Mouse (Mus musculus) liver, embryonic 11.5 days (tissue): ENCODE data around the gene Psrc1. TPM values are rescaled to one million over a fixed set of nuclear protein-coding genes. Genes with fewer than 3 reads are reported as not detected.
A peak's percentile ranks its signal among the peaks of the same experiment; 100 is the strongest.

Source experiments
- ATAC-seq: fragments of 200-750 bp; cut with Nextera tagmentation; replicated peaks from 2 replicates; pipeline ENCODE4 v1.8.0; 2017; ENCODE audit warnings: moderate number of reproducible peaks, mild to moderate bottlenecking, moderate TSS enrichment, moderate library complexity; ENCODE audit not compliant: low FRiP score
- DNase-seq: peaks from one replicate; pipeline ENCODE4 v3.0.0-alpha.2; 2017; ENCODE audit warnings: low spot score
- H3K27ac ChIP-seq: fragments of 300-500 bp; sonication (generic); 2 replicates; pipeline ENCODE4 v1.5.1; 2014; ENCODE audit warnings: mild to moderate bottlenecking, low read depth, low read length, control low read depth
- H3K27me3 ChIP-seq: fragments of 300-500 bp; sonication (generic); replicated peaks from 2 replicates; pipeline ENCODE4 v1.6.1; 2014; ENCODE audit warnings: low read length, mixed read lengths; ENCODE audit not compliant: control insufficient read depth, insufficient read depth
- H3K36me3 ChIP-seq: fragments of 300-500 bp; sonication (generic); 2 replicates; pipeline ENCODE4 v1.6.1; 2014; ENCODE audit warnings: mild to moderate bottlenecking, low read length, moderate library complexity, mixed read lengths; ENCODE audit not compliant: control insufficient read depth, insufficient read depth
- H3K4me1 ChIP-seq: fragments of 300-500 bp; sonication (generic); replicated peaks from 2 replicates; pipeline ENCODE4 v1.6.1; 2014; ENCODE audit warnings: low read length, mixed read lengths; ENCODE audit not compliant: control insufficient read depth, insufficient read depth
- H3K4me2 ChIP-seq: fragments of 300-500 bp; sonication (generic); 2 replicates; pipeline ENCODE4 v1.6.1; 2014; ENCODE audit warnings: mild to moderate bottlenecking, control low read depth, moderate library complexity
- H3K4me3 ChIP-seq: fragments of 300-500 bp; sonication (generic); 2 replicates; pipeline ENCODE4 v1.5.1; 2014; ENCODE audit warnings: low read depth, low read length, control low read depth
- H3K9ac ChIP-seq: fragments of 300-500 bp; sonication (generic); 2 replicates; pipeline ENCODE4 v1.6.1; 2014; ENCODE audit warnings: low read depth, low read length, control low read depth
- H3K9me3 ChIP-seq: fragments of 300-500 bp; sonication (generic); 2 replicates; pipeline ENCODE4 v1.6.1; 2016; ENCODE audit warnings: low read length, inconsistent platforms, mixed read lengths; ENCODE audit not compliant: control insufficient read depth
- WGBS: fragments of 180-500 bp; shearing (Covaris S2); extraction: QIAGEN DNeasy Blood & Tissue Kit; methylation state at CpG from one replicate; pipeline ENCODE4 v1.1.7; 2014; 5-methylcytosine and 5-hydroxymethylcytosine counted together
- polyA plus RNA-seq: library from polyadenylated mRNA; unstranded; fragments of >200 nt; fragmentation: Nextera tagmentation; extraction: Ambion mirVana; gene quantifications from 2 replicates; pipeline ENCODE4 v1.2.1, GENCODE M21; 2014

Psrc1 gene
- polyA plus RNA-seq, 1 experiment from 2014 or later: 33.2 TPM

DNA sequence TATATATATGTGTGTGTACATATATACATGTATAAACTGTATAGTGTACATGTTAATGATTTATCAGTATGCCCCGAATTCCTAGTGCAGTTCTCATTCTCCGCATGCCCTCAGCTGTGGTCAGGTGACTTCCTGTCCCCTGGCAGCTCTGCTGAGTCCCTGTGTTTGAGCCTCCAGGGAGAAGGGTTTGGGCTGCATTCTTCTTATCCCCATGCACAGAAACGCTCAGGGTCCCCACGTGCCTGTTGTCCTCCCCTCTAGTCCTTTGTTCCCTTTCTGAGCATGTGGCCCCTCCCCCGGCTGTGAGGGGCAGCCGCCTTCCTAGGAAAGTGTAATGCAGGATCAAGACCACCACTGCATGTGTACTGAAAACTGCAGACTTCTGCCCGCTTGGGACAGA lies 22.7 kb upstream of the Psrc1 start:
- ATAC-seq: no peak
- DNase-seq: peak; percentile 40

GRCm38 (mm10) chr3:108363626-108364025 lies 20.0 kb upstream of the Psrc1 start:
- H3K27ac ChIP-seq: no peak overlapping the region

More for the DNA sequence above, 22.7 kb upstream of the Psrc1 start:
- Histone ChIP-seq H3K4me1 (peaks cover 16% of the 10 kb centered on the region; the same call in 1 of the 2 replicates), H3K9ac (no peak overlapping the region), H3K27me3 (no peaks in the 10 kb centered on the region), H3K4me2 (no peak overlapping the region), H3K9me3 (no peaks in the 10 kb centered on the region), H3K36me3 (peaks cover 4% of the 10 kb centered on the region; the same call in 1 of the 2 replicates), H3K4me3 (no peak overlapping the region), H3K27ac (no peak overlapping the region)
- 25% methylated on average over 7 of the region's 7 CpGs for WGBS

GRCm38 (mm10) chr3:108364270-108364995 lies 19.2 kb upstream of the Psrc1 start, which contains the start of gene Mybphl:
Gene Mybphl, plus strand, starts transcription at chr3:108364911.
- no peak within 1 kb of the TSS for H3K9ac ChIP-seq
- 56% methylated on average over 9 of the region's 9 CpGs for WGBS
- no peaks in the 10 kb centered on the region for H3K27me3 ChIP-seq
- H3K27ac ChIP-seq: no peak within 1 kb of the TSS
- H3K36me3 ChIP-seq: no peaks in the 10 kb centered on the region
- ATAC-seq (no peak), DNase-seq (no peak)
- peaks cover 22% of the 10 kb centered on the region for H3K4me1 ChIP-seq
- H3K4me2 ChIP-seq: no peak within 1 kb of the TSS
- no peaks in the 10 kb centered on the region for H3K9me3 ChIP-seq
- H3K4me3 ChIP-seq: no peak within 1 kb of the TSS

More at GRCm38 (mm10) chr3:108363626-108364025, 20.0 kb upstream of the Psrc1 start:
- Histone ChIP-seq H3K36me3 (no peaks in the 10 kb centered on the region), H3K9ac (no peak overlapping the region), H3K9me3 (no peaks in the 10 kb centered on the region), H3K4me2 (no peak overlapping the region), H3K4me3 (no peak overlapping the region), H3K4me1 (peaks cover 21% of the 10 kb centered on the region), H3K27me3 (no peaks in the 10 kb centered on the region)
- DNase-seq (no peak), ATAC-seq (no peak)
- WGBS: 50% methylated on average over 3 of the region's 3 CpGs

DNA sequence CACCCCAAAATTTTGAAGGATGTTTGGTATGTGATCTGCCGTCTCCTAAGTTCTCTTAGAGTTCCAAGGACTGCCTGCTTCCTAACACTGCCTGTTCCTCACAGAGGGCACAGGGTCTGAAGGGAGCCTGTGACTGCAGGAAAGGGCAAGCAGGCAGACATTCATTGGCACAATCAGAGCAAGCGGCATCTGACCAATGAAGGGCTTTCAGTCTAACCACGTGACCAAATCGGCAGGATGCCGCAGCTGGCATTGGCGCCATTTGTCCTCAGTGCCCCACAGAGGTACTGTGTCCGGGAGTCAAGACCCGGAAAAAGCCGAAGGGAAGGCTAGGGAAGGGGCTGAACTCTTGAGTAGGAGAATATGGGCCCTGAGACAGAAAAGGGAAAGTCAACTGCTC lies 16.5 kb upstream of the Psrc1 start:
- no peak overlapping the region for H3K9ac ChIP-seq
- no peak overlapping the region for H3K4me3 ChIP-seq
- 0 out of 2 replicates have a peak overlapping the region, but pooled peaks have one; percentile 14 for H3K4me2 ChIP-seq
- no peaks in the 10 kb centered on the region for H3K27me3 ChIP-seq
- WGBS: 57% methylated on average over 9 of the region's 9 CpGs
- no peaks in the 10 kb centered on the region for H3K36me3 ChIP-seq
- H3K4me1 ChIP-seq: peaks cover 15% of the 10 kb centered on the region
- ATAC-seq: no peak
- H3K9me3 ChIP-seq: no peaks in the 10 kb centered on the region
- no peak for DNase-seq
- no peak overlapping the region for H3K27ac ChIP-seq

GRCm38 (mm10) chr3:108367828-108368227 lies 15.8 kb upstream of the Psrc1 start:
- no peak overlapping the region for H3K27ac ChIP-seq
- no peak overlapping the region for H3K4me3 ChIP-seq
- H3K9ac ChIP-seq: no peak overlapping the region
- H3K9me3 ChIP-seq: no peaks in the 10 kb centered on the region
- H3K27me3 ChIP-seq: no peaks in the 10 kb centered on the region
- H3K4me2 ChIP-seq: no peak overlapping the region
- 71% methylated on average over 3 of the region's 3 CpGs for WGBS
- DNase-seq: no peak
- H3K36me3 ChIP-seq: no peaks in the 10 kb centered on the region
- H3K4me1 ChIP-seq: peaks cover 17% of the 10 kb centered on the region
- ATAC-seq: no peak

- Histone ChIP-seq H3K27me3 (no peaks in the 10 kb centered on the region), H3K4me1 (peaks cover 20% of the 10 kb centered on the region), H3K9me3 (no peaks in the 10 kb centered on the region), H3K4me3 (no peak overlapping the region), H3K9ac (no peak overlapping the region), H3K27ac (no peak overlapping the region), H3K4me2 (no peak overlapping the region), H3K36me3 (no peaks in the 10 kb centered on the region)
- ATAC-seq (no peak), DNase-seq (no peak)
- WGBS: 66% methylated on average over 5 of the region's 5 CpGs
Measured at GRCm38 (mm10) chr3:108368721-108369120, 14.9 kb upstream of the Psrc1 start.

GRCm38 (mm10) chr3:108372274-108372673 lies 11.4 kb upstream of the Psrc1 start:
- Histone ChIP-seq H3K9me3 (no peaks in the 10 kb centered on the region), H3K4me3 (no peak overlapping the region), H3K9ac (no peak overlapping the region), H3K4me1 (peaks cover 11% of the 10 kb centered on the region; the same call in 1 of the 2 replicates), H3K27me3 (no peaks in the 10 kb centered on the region), H3K27ac (no peak overlapping the region), H3K36me3 (no peaks in the 10 kb centered on the region), H3K4me2 (no peak overlapping the region)
- DNase-seq (no peak), ATAC-seq (no peak)
- WGBS: 57% methylated on average over 3 of the region's 3 CpGs

DNA sequence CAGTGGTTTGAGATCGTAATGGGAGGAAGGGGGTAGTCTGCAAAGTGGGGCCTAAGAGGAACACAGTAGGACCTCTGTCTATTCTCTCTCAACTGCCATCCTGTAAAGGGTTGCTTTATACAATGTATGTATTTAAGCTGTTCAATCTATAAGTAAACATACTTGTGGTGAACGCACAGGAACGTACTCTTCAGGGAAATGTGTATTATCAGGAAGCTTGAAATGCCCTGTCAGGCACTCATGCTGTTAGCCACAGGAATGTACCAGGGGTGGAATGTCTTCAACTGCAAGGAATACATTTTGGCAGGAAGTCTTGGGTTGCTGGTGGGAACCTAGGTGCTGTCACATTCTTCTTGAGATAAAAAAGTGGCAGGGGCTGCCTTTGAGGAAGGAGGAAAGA lies 10.9 kb upstream of the Psrc1 start:
- H3K9me3 ChIP-seq: no peaks in the 10 kb centered on the region
- no peak overlapping the region for H3K4me3 ChIP-seq
- no peak overlapping the region for H3K27ac ChIP-seq
- WGBS: 53% methylated on average over 3 of the region's 3 CpGs
- no peak overlapping the region for H3K4me2 ChIP-seq
- no peaks in the 10 kb centered on the region for H3K27me3 ChIP-seq
- peaks cover 11% of the 10 kb centered on the region; the same call in 1 of the 2 replicates for H3K4me1 ChIP-seq
- no peaks in the 10 kb centered on the region for H3K36me3 ChIP-seq
- no peak overlapping the region for H3K9ac ChIP-seq
- DNase-seq (no peak), ATAC-seq (no peak)
